Mouse (Mus musculus): ENCODE measurements around the gene Fam131c.

DNA sequence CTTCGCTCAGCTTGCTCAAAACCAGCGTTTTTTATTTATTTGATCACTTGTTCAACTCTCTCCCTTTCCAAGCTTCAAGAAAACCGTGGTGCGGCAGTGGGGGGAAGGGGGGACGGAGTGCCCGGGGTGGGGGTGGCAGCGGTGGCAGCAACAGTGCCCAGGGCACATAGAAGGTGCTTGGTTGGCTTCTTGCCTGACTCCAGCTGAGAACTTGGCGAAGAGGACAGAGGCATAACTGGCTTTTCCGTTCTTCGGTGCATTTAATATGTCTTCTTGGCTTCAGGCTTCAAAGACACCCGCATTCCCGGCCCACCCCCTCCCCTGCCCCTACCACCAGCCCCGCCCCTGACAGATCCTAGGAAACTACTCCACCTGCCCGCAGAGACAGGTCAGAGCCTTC is 64.6 kb downstream of the Fam131c start:
- TF ChIP-seq CTCF (conservative IDR thresholded peaks at IDR 0.05; ENCODE audit: insufficient read depth, insufficient read length, low read depth, low read length) (no peak), POLR2A (IDR thresholded peaks at IDR 0.05; ENCODE audit: low read depth, low read length) (no peak)

Data from kidney, adult 2 months (tissue).